Mouse (Mus musculus) cortical plate, adult 2 months (tissue): ENCODE results near the gene Abi3.

ENCODE experiments used
- CTCF ChIP-seq: fragments of 200-500 bp; IDR thresholded peaks from 2 replicates; pipeline ENCODE4 v1.5.1; 2011; ENCODE audit warnings: mild to moderate bottlenecking, control low read depth, low read length; ENCODE audit not compliant: insufficient read depth; ENCODE audit errors: extremely low read depth
- POLR2A ChIP-seq: fragments of 200-500 bp; IDR thresholded peaks from 2 replicates; pipeline ENCODE4 v1.6.1; 2011; ENCODE audit warnings: mild to moderate bottlenecking, low read length, control low read depth; ENCODE audit not compliant: insufficient read depth; ENCODE audit errors: extremely low read depth

- no peak for TF ChIP-seq CTCF
- TF ChIP-seq POLR2A, result no peak
Observed at GRCm38 (mm10) chr11:95795582-95795981, 46.7 kb downstream of the Abi3 start.
